Mouse (Mus musculus): ENCODE results near the gene Gpr183.

The Gpr183 gene

GRCm38 (mm10) chr14:121964990-121965389 is at the start of gene Gpr183:
TSS of gene Gpr183 (minus strand) at chr14:121965195.
- DNase-seq = no peak

GRCm38 (mm10) chr14:122013417-122013951 is 48.5 kb upstream of the Gpr183 start:
- no peak for DNase-seq

- DNase-seq = no peak
Measured at GRCm38 (mm10) chr14:122012814-122013213, 47.8 kb upstream of the Gpr183 start.

GRCm38 (mm10) chr14:122012193-122012592 is 47.2 kb upstream of the Gpr183 start:
- no peak for DNase-seq

- no peak for DNase-seq
Measured at GRCm38 (mm10) chr14:122011768-122012167, 46.8 kb upstream of the Gpr183 start.

- no peak for DNase-seq
Measured at GRCm38 (mm10) chr14:122010301-122010700, 45.3 kb upstream of the Gpr183 start.

GRCm38 (mm10) chr14:122009502-122009901 is 44.5 kb upstream of the Gpr183 start:
- no peak for DNase-seq

GRCm38 (mm10) chr14:122008261-122008660 is 43.3 kb upstream of the Gpr183 start:
- DNase-seq = no peak

- no peak for DNase-seq
Measured at GRCm38 (mm10) chr14:122003812-122004211, 38.8 kb upstream of the Gpr183 start.

GRCm38 (mm10) chr14:122002224-122002623 is 37.2 kb upstream of the Gpr183 start:
- DNase-seq = no peak

- DNase-seq = no peak
Measured at GRCm38 (mm10) chr14:122000346-122001105, 35.5 kb upstream of the Gpr183 start.

GRCm38 (mm10) chr14:121999455-121999854 is 34.5 kb upstream of the Gpr183 start:
- DNase-seq = no peak

GRCm38 (mm10) chr14:121996786-121997185 is 31.8 kb upstream of the Gpr183 start:
- DNase-seq = peak; percentile 74

GRCm38 (mm10) chr14:121995557-121995870 is 30.5 kb upstream of the Gpr183 start:
- DNase-seq = no peak

GRCm38 (mm10) chr14:121994846-121995556 is 30.0 kb upstream of the Gpr183 start:
- DNase-seq = no peak

GRCm38 (mm10) chr14:121994171-121994700 is 29.2 kb upstream of the Gpr183 start:
- no peak for DNase-seq

- no peak for DNase-seq
Measured at GRCm38 (mm10) chr14:121993616-121994015, 28.6 kb upstream of the Gpr183 start.

GRCm38 (mm10) chr14:121992395-121993280 is 27.6 kb upstream of the Gpr183 start:
- no peak for DNase-seq

GRCm38 (mm10) chr14:121991921-121992320 is 26.9 kb upstream of the Gpr183 start:
- no peak for DNase-seq

- no peak for DNase-seq
Measured at GRCm38 (mm10) chr14:121990897-121991296, 25.9 kb upstream of the Gpr183 start.

GRCm38 (mm10) chr14:121989869-121990268 is 24.9 kb upstream of the Gpr183 start:
- no peak for DNase-seq

GRCm38 (mm10) chr14:121989331-121989730 is 24.3 kb upstream of the Gpr183 start:
- peak; percentile 29 for DNase-seq

- no peak for DNase-seq
Measured at GRCm38 (mm10) chr14:121987691-121988090, 22.7 kb upstream of the Gpr183 start.

Measured in kidney, adult 18-20 months (tissue).